Mouse (Mus musculus): ENCODE results near the gene Rnf181. TPM values are rescaled to one million over a fixed set of nuclear protein-coding genes. Genes with fewer than 3 reads are reported as not detected.
A peak's percentile ranks its signal among the peaks of the same experiment; 100 is the strongest.

Gene Rnf181
- polyA plus RNA-seq, 1 experiment from 2014 or later: 95.4 TPM

GRCm38 (mm10) chr6:72344396-72345073 lies 22.2 kb downstream of the Rnf181 start:
- H3K9ac ChIP-seq (ENCODE audit: low read depth, low read length): peak overlapping the region; percentile 88
- ATAC-seq (replicated peaks; ENCODE audit: insufficient number of reproducible peaks, low FRiP score, low TSS enrichment): peak; percentile 9; the same call in 1 of the 2 replicates

GRCm38 (mm10) chr6:72340481-72340880 lies 26.3 kb downstream of the Rnf181 start:
- ATAC-seq (replicated peaks; ENCODE audit: insufficient number of reproducible peaks, low FRiP score, low TSS enrichment): no peak
- no peak overlapping the region for H3K27ac ChIP-seq (ENCODE audit: low read depth, low read length)
- no peaks in the 10 kb centered on the region for H3K27me3 ChIP-seq (ENCODE audit: control insufficient read depth, insufficient read depth, low read length)
- H3K36me3 ChIP-seq (ENCODE audit: control insufficient read depth, insufficient read depth, low read length): peaks cover 25% of the 10 kb centered on the region
- no peak overlapping the region for H3K9ac ChIP-seq (ENCODE audit: low read depth, low read length)
- no peak overlapping the region for H3K4me2 ChIP-seq
- H3K9me3 ChIP-seq (replicated peaks; ENCODE audit: control insufficient read depth, low read length): no peaks in the 10 kb centered on the region
- peaks cover 9% of the 10 kb centered on the region; the same call in 1 of the 2 replicates for H3K4me1 ChIP-seq (ENCODE audit: control insufficient read depth, insufficient read depth, low read length)
- 64% methylated on average over 2 of the region's 2 CpGs for WGBS (ENCODE audit: insufficient replicate concordance)
- no peak overlapping the region for H3K4me3 ChIP-seq (ENCODE audit: low read depth, low read length)

More at GRCm38 (mm10) chr6:72344396-72345073, 22.2 kb downstream of the Rnf181 start:
- Histone ChIP-seq H3K27me3 (ENCODE audit: control insufficient read depth, insufficient read depth, low read length) (no peaks in the 10 kb centered on the region), H3K4me2 (peak overlapping the region; percentile 70), H3K4me3 (ENCODE audit: low read depth, low read length) (peak overlapping the region; percentile 76), H3K27ac (ENCODE audit: low read depth, low read length) (peak overlapping the region; percentile 31), H3K4me1 (ENCODE audit: control insufficient read depth, insufficient read depth, low read length) (peaks cover 19% of the 10 kb centered on the region), H3K36me3 (ENCODE audit: control insufficient read depth, insufficient read depth, low read length) (peaks cover 4% of the 10 kb centered on the region), H3K9me3 (replicated peaks; ENCODE audit: control insufficient read depth, low read length) (no peaks in the 10 kb centered on the region)
- under 1% methylated on average over 42 of the region's 42 CpGs for WGBS (ENCODE audit: insufficient replicate concordance)

- Histone ChIP-seq H3K4me2 (no peak overlapping the region), H3K36me3 (ENCODE audit: control insufficient read depth, insufficient read depth, low read length) (peaks cover 40% of the 10 kb centered on the region), H3K9me3 (replicated peaks; ENCODE audit: control insufficient read depth, low read length) (no peaks in the 10 kb centered on the region), H3K27me3 (ENCODE audit: control insufficient read depth, insufficient read depth, low read length) (no peaks in the 10 kb centered on the region), H3K4me1 (ENCODE audit: control insufficient read depth, insufficient read depth, low read length) (peaks cover 3% of the 10 kb centered on the region; the same call in 1 of the 2 replicates), H3K9ac (ENCODE audit: low read depth, low read length) (no peak overlapping the region), H3K27ac (ENCODE audit: low read depth, low read length) (no peak overlapping the region), H3K4me3 (ENCODE audit: low read depth, low read length) (no peak overlapping the region)
- no peak for ATAC-seq (replicated peaks; ENCODE audit: insufficient number of reproducible peaks, low FRiP score, low TSS enrichment)
- WGBS (ENCODE audit: insufficient replicate concordance): 51% methylated on average over 5 of the region's 5 CpGs
These were observed 33.6 kb downstream of the Rnf181 start for GRCm38 (mm10) chr6:72333111-72333510.

- H3K9ac ChIP-seq (ENCODE audit: low read depth, low read length): no peak overlapping the region
- no peaks in the 10 kb centered on the region for H3K27me3 ChIP-seq (ENCODE audit: control insufficient read depth, insufficient read depth, low read length)
- no peak overlapping the region for H3K27ac ChIP-seq (ENCODE audit: low read depth, low read length)
- H3K9me3 ChIP-seq (replicated peaks; ENCODE audit: control insufficient read depth, low read length): no peaks in the 10 kb centered on the region
- ATAC-seq (replicated peaks; ENCODE audit: insufficient number of reproducible peaks, low FRiP score, low TSS enrichment): no peak
- no peak overlapping the region for H3K4me3 ChIP-seq (ENCODE audit: low read depth, low read length)
- peaks cover 3% of the 10 kb centered on the region; the same call in 1 of the 2 replicates for H3K4me1 ChIP-seq (ENCODE audit: control insufficient read depth, insufficient read depth, low read length)
- 90% methylated on average over 4 of the region's 4 CpGs for WGBS (ENCODE audit: insufficient replicate concordance)
- peaks cover 33% of the 10 kb centered on the region for H3K36me3 ChIP-seq (ENCODE audit: control insufficient read depth, insufficient read depth, low read length)
- H3K4me2 ChIP-seq: no peak overlapping the region
These were observed 36.6 kb downstream of the Rnf181 start for GRCm38 (mm10) chr6:72330133-72330532.

- Histone ChIP-seq H3K36me3 (ENCODE audit: control insufficient read depth, insufficient read depth, low read length) (peaks cover 33% of the 10 kb centered on the region), H3K27me3 (ENCODE audit: control insufficient read depth, insufficient read depth, low read length) (no peaks in the 10 kb centered on the region), H3K4me3 (ENCODE audit: low read depth, low read length) (no peak overlapping the region), H3K9me3 (replicated peaks; ENCODE audit: control insufficient read depth, low read length) (no peaks in the 10 kb centered on the region), H3K4me1 (ENCODE audit: control insufficient read depth, insufficient read depth, low read length) (peaks cover 3% of the 10 kb centered on the region; the same call in 1 of the 2 replicates), H3K4me2 (no peak overlapping the region), H3K27ac (ENCODE audit: low read depth, low read length) (no peak overlapping the region), H3K9ac (ENCODE audit: low read depth, low read length) (no peak overlapping the region)
- no peak for ATAC-seq (replicated peaks; ENCODE audit: insufficient number of reproducible peaks, low FRiP score, low TSS enrichment)
- 89% methylated on average over 5 of the region's 5 CpGs for WGBS (ENCODE audit: insufficient replicate concordance)
These were observed 37.7 kb downstream of the Rnf181 start for GRCm38 (mm10) chr6:72329019-72329418.

- H3K4me2 ChIP-seq: no peak overlapping the region
- H3K36me3 ChIP-seq (ENCODE audit: control insufficient read depth, insufficient read depth, low read length): peaks cover 25% of the 10 kb centered on the region
- H3K27me3 ChIP-seq (ENCODE audit: control insufficient read depth, insufficient read depth, low read length): no peaks in the 10 kb centered on the region
- no peaks in the 10 kb centered on the region for H3K4me1 ChIP-seq (ENCODE audit: control insufficient read depth, insufficient read depth, low read length)
- no peak overlapping the region for H3K9ac ChIP-seq (ENCODE audit: low read depth, low read length)
- no peak overlapping the region for H3K27ac ChIP-seq (ENCODE audit: low read depth, low read length)
- no peak overlapping the region for H3K4me3 ChIP-seq (ENCODE audit: low read depth, low read length)
- ATAC-seq (replicated peaks; ENCODE audit: insufficient number of reproducible peaks, low FRiP score, low TSS enrichment): no peak
- WGBS (ENCODE audit: insufficient replicate concordance): 74% methylated on average over 6 of the region's 6 CpGs
- H3K9me3 ChIP-seq (replicated peaks; ENCODE audit: control insufficient read depth, low read length): no peaks in the 10 kb centered on the region
These were observed 40.5 kb downstream of the Rnf181 start for GRCm38 (mm10) chr6:72326274-72326673.

GRCm38 (mm10) chr6:72323786-72324508 lies 42.8 kb downstream of the Rnf181 start:
- Histone ChIP-seq H3K27me3 (ENCODE audit: control insufficient read depth, insufficient read depth, low read length) (no peaks in the 10 kb centered on the region), H3K9me3 (replicated peaks; ENCODE audit: control insufficient read depth, low read length) (no peaks in the 10 kb centered on the region), H3K9ac (ENCODE audit: low read depth, low read length) (no peak overlapping the region), H3K36me3 (ENCODE audit: control insufficient read depth, insufficient read depth, low read length) (peaks cover 32% of the 10 kb centered on the region), H3K4me1 (ENCODE audit: control insufficient read depth, insufficient read depth, low read length) (no peaks in the 10 kb centered on the region), H3K27ac (ENCODE audit: low read depth, low read length) (no peak overlapping the region), H3K4me2 (no peak overlapping the region), H3K4me3 (ENCODE audit: low read depth, low read length) (no peak overlapping the region)
- WGBS (ENCODE audit: insufficient replicate concordance): 77% methylated on average over 6 of the region's 6 CpGs
- no peak for ATAC-seq (replicated peaks; ENCODE audit: insufficient number of reproducible peaks, low FRiP score, low TSS enrichment)

- Histone ChIP-seq H3K4me2 (no peak overlapping the region), H3K27me3 (ENCODE audit: control insufficient read depth, insufficient read depth, low read length) (no peaks in the 10 kb centered on the region), H3K9ac (ENCODE audit: low read depth, low read length) (no peak overlapping the region), H3K36me3 (ENCODE audit: control insufficient read depth, insufficient read depth, low read length) (peaks cover 24% of the 10 kb centered on the region), H3K4me1 (ENCODE audit: control insufficient read depth, insufficient read depth, low read length) (no peaks in the 10 kb centered on the region), H3K9me3 (replicated peaks; ENCODE audit: control insufficient read depth, low read length) (no peaks in the 10 kb centered on the region), H3K4me3 (ENCODE audit: low read depth, low read length) (no peak overlapping the region), H3K27ac (ENCODE audit: low read depth, low read length) (no peak overlapping the region)
- 97% methylated on average over 3 of the region's 3 CpGs for WGBS (ENCODE audit: insufficient replicate concordance)
- ATAC-seq (replicated peaks; ENCODE audit: insufficient number of reproducible peaks, low FRiP score, low TSS enrichment): no peak
These were observed 43.8 kb downstream of the Rnf181 start for GRCm38 (mm10) chr6:72322936-72323335.
